Mouse (Mus musculus): ENCODE data around the gene Grcc10.

DNA sequence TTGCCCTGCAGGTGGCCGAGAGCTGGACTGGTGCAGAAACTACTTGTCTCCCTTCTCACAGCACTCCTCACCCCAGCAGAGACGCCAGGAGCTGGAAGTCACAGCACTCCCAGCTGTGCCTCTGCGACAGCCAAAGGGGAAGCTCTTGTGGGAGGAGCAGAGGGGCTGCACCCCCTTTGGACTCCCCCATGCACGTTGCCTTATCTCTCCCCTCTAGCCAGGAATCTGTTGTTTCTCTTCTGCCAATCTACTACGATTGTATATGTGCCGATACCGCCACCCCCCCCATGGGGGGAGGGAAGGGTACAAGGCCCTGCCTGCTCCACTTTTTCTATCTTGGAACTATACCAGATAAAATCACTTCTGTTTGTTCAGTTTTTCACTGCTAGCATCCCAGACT lies 37.4 kb downstream of the Grcc10 start:
- TF ChIP-seq POLR2A (IDR thresholded peaks at IDR 0.05; ENCODE audit: control insufficient read depth, low read depth, low read length) (no peak), CTCF (IDR thresholded peaks at IDR 0.05; ENCODE audit: control insufficient read depth, insufficient read depth, insufficient replicate concordance, low read depth, low read length) (no peak)
